Mouse (Mus musculus) frontal cortex, adult (tissue): ENCODE results near the gene Bcar3.

Experiments used
- ATAC-seq: cut with Nextera tagmentation; 2 replicates; pipeline ENCODE4 v1.9.2; 2017; ENCODE audit warnings: mild to moderate bottlenecking, moderate library complexity, mixed read lengths; ENCODE audit not compliant: low TSS enrichment

The Bcar3 gene

GRCm38 (mm10) chr3:122573426-122574286, 279.7 kb downstream of the Bcar3 start:
- peak; percentile 87 for ATAC-seq

- no peak for ATAC-seq
These were observed 281.0 kb downstream of the Bcar3 start for GRCm38 (mm10) chr3:122574921-122575320.

GRCm38 (mm10) chr3:122577360-122577759, 283.4 kb downstream of the Bcar3 start:
- no peak for ATAC-seq
